Mouse (Mus musculus) kidney, adult 10 weeks (tissue): Measurements from ENCODE around the gene Grap2. TPM values are rescaled to one million over a fixed set of nuclear protein-coding genes. Genes with fewer than 3 reads are reported as not detected.

Source experiments
- polyA plus RNA-seq: library from polyadenylated mRNA; stranded (reverse); fragments of 350-450 nt; fragmentation: Illumina TruSeq; extraction: RNeasy Lipid Tissue Mini Kit (QIAGEN cat#74804); gene quantifications from one replicate; pipeline ENCODE4 v1.2.3, GENCODE M21; 2014; ENCODE audit warnings: low read depth, low replicate concordance

The Grap2 gene
- polyA plus RNA-seq: 0.28 TPM

DNA sequence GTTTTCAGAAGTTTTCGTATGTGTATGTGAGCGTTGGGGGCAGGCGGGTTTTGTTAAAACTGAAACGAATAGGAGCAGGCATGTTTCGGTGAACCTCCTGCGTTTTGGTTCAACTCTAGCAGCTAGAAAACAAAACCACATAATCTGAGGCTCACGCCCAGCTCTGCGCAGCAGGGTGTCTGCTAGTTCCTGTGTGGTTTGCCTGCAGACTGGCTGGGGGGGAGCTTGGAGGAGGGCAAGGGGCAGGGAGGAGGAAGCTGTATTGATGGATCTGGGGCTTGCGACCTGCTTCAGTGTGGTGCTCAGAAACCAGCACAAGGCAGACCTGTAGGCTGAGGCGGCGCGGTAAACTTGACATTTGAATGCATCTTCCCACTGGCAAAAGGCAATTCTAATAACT lies at the start of gene Grap2:
TSS of gene Grap2 (plus strand) at position 304 of the 400 bp plus-strand sequence.

DNA sequence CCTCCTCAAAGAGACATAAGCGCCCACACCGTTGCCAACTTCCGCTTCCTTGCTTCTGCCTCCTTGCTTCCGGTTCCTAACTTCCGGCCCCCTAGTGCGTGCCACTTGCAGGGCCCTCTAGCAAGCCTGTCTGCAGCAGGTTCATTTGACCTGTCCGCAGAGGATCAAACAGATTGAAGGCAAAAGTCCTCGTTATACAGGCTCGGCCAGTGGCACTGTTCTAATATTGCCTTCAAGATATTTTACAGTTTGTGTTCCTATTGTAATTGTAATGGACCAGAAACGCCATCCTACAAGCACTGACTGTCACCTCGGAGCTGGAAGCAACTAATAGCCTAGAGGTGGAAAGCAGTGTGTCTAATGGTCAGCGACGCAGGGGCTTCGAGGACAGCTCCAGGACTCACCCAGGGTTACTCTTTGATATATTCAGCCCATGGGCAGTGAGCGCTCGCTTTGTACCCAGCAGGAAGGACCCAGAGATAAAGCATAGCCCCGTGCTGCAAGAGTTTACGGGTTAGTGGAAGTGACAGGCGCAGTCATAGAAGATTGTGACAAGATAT lies 7.2 kb upstream of the Grap2 start, which contains the start of gene Enthd1:
TSS of gene Enthd1 (minus strand) at position 51 of the 560 bp plus-strand sequence.

DNA sequence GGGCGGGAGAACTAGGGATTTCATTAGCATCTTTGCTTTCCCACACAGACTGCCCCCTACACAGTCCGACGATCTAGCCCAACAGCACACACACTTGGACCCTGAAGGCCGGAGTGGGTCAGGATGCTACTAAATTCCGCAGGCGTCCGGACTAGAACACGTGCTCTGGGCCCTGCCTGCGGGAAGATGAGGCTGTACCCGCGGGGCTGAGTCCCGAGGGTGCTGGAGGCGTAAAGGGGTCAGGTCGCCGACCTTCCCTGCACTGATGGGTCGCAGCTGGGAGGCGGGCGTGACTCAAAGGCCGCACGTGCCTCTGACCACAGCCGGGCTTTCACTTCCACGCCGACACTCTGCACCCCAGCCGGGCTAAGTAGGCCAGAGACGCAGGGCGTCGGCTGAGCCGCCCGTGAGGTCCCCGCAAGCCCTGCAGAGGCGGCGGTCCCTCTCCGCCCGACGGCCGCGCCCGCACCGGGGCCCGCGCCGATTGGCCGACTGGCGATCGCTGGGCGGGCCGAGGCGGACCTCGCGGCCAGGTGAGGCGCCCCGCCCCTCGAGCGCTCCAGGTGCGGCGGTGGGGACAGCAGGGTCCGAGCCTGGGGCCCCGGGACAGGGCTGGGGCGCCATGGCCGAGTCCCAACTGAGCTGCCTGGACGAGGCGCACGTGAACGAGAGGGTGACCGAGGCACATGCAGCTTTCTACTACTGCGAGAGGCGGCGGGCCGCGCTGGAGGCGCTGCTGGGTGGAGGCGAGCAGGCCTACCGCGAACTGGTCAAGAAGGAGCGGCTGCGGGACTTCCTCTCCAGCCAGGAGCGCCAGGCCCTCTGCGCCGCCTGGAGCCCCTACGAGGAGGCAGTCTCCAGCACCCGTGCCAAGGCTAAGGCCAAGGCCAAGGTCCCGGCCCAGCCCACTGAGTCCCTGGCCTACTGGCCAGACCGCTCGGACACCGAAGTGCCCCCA lies 99.2 kb downstream of the Grap2 start, which contains the start of gene Fam83f:
TSS of gene Fam83f (plus strand) at position 553 of the 958 bp plus-strand sequence.

Other genes starting within 250 kb of the Grap2 start
- not detected for gene Enthd1, start 7.4 kb upstream of the Grap2 start, polyA plus RNA-seq
- 0.24 TPM for gene Fam83f, start 99.3 kb downstream of the Grap2 start, polyA plus RNA-seq
- gene Tnrc6b, start 138.7 kb downstream of the Grap2 start, polyA plus RNA-seq: 14.5 TPM